Mouse (Mus musculus) stomach, postnatal 0 days (tissue): ENCODE data around the gene Sorcs1.

Experiments used
- CTCF ChIP-seq: IDR thresholded peaks from 2 replicates; pipeline ENCODE4 v1.5.1; 2016; ENCODE audit warnings: antibody characterized with exemption, low read depth, mild to moderate bottlenecking, moderate library complexity
- EP300 ChIP-seq: optimal IDR thresholded peaks from 2 replicates; pipeline ENCODE3; 2016; ENCODE audit warnings: antibody characterized with exemption

GRCm38 (mm10) chr19:50527835-50528234 lies 150.6 kb downstream of the Sorcs1 start:
- no peak for TF ChIP-seq CTCF
- TF ChIP-seq EP300: no peak
